Mouse (Mus musculus): ENCODE data around the gene Rgs16.

DNA sequence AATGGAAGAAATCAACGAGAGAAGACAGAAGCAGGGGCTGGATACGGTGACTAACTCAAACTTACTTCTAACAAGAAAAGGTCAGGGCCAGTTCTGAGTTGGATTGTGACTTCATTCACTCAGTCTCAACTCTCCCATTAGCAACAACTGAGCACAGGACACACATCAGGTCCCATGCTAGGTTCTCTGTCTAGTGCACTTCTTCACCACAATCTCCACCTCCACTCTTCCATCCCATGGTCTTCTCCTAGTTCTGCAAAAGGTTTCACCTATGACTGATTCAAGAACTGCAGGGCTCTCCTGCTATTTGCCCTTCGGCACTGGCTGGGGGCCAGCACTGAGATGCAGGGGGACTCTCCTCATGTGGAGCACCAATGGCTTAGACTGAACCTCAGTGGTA, 54.1 kb downstream of the Rgs16 start:
- TF ChIP-seq CTCF (IDR thresholded peaks at IDR 0.05; ENCODE audit: borderline replicate concordance, extremely low read depth, insufficient read depth, insufficient read length) (no peak), POLR2A (IDR thresholded peaks at IDR 0.05; ENCODE audit: borderline replicate concordance, extremely low read depth, insufficient read depth, insufficient read length, poor library complexity, severe bottlenecking) (no peak)
